Mouse (Mus musculus) liver, embryonic 11.5 days (tissue): ENCODE results near the gene Thsd4. TPM values are rescaled to one million over a fixed set of nuclear protein-coding genes. Genes with fewer than 3 reads are reported as not detected.

Source experiments
- ATAC-seq: fragments of 200-750 bp; cut with Nextera tagmentation; replicated peaks from 2 replicates; pipeline ENCODE4 v1.8.0; 2017; ENCODE audit warnings: moderate number of reproducible peaks, mild to moderate bottlenecking, moderate TSS enrichment, moderate library complexity; ENCODE audit not compliant: low FRiP score
- DNase-seq: peaks from one replicate; pipeline ENCODE4 v3.0.0-alpha.2; 2017; ENCODE audit warnings: low spot score
- H3K27ac ChIP-seq: fragments of 300-500 bp; sonication (generic); 2 replicates; pipeline ENCODE4 v1.5.1; 2014; ENCODE audit warnings: mild to moderate bottlenecking, low read depth, low read length, control low read depth
- H3K27me3 ChIP-seq: fragments of 300-500 bp; sonication (generic); replicated peaks from 2 replicates; pipeline ENCODE4 v1.6.1; 2014; ENCODE audit warnings: low read length, mixed read lengths; ENCODE audit not compliant: control insufficient read depth, insufficient read depth
- H3K36me3 ChIP-seq: fragments of 300-500 bp; sonication (generic); 2 replicates; pipeline ENCODE4 v1.6.1; 2014; ENCODE audit warnings: mild to moderate bottlenecking, low read length, moderate library complexity, mixed read lengths; ENCODE audit not compliant: control insufficient read depth, insufficient read depth
- H3K4me1 ChIP-seq: fragments of 300-500 bp; sonication (generic); replicated peaks from 2 replicates; pipeline ENCODE4 v1.6.1; 2014; ENCODE audit warnings: low read length, mixed read lengths; ENCODE audit not compliant: control insufficient read depth, insufficient read depth
- H3K4me2 ChIP-seq: fragments of 300-500 bp; sonication (generic); 2 replicates; pipeline ENCODE4 v1.6.1; 2014; ENCODE audit warnings: mild to moderate bottlenecking, control low read depth, moderate library complexity
- H3K4me3 ChIP-seq: fragments of 300-500 bp; sonication (generic); 2 replicates; pipeline ENCODE4 v1.5.1; 2014; ENCODE audit warnings: low read depth, low read length, control low read depth
- H3K9ac ChIP-seq: fragments of 300-500 bp; sonication (generic); 2 replicates; pipeline ENCODE4 v1.6.1; 2014; ENCODE audit warnings: low read depth, low read length, control low read depth
- H3K9me3 ChIP-seq: fragments of 300-500 bp; sonication (generic); 2 replicates; pipeline ENCODE4 v1.6.1; 2016; ENCODE audit warnings: low read length, inconsistent platforms, mixed read lengths; ENCODE audit not compliant: control insufficient read depth
- whole genome bisulfite sequencing: fragments of 180-500 bp; shearing (Covaris S2); extraction: QIAGEN DNeasy Blood & Tissue Kit; methylation state at CpG from one replicate; pipeline ENCODE4 v1.1.7; 2014; 5-methylcytosine and 5-hydroxymethylcytosine counted together
- polyA plus RNA-seq: library from polyadenylated mRNA; unstranded; fragments of >200 nt; fragmentation: Nextera tagmentation; extraction: Ambion mirVana; gene quantifications from 2 replicates; pipeline ENCODE4 v1.2.1, GENCODE M21; 2014

Thsd4 gene
- polyA plus RNA-seq, 1 experiment from 2014 or later, result 6.8 TPM

GRCm38 (mm10) chr9:60506136-60506535 is 15.7 kb downstream of the Thsd4 start:
- H3K9me3 ChIP-seq, result no peaks in the 10 kb centered on the region
- H3K36me3 ChIP-seq, result no peaks in the 10 kb centered on the region
- 70% methylated on average over 5 of the region's 5 CpGs for WGBS
- DNase-seq, result no peak
- H3K4me1 ChIP-seq, result peaks cover 2% of the 10 kb centered on the region; the same call in 1 of the 2 replicates
- no peaks in the 10 kb centered on the region for H3K27me3 ChIP-seq
- H3K4me2 ChIP-seq, result no peak overlapping the region
- no peak overlapping the region for H3K27ac ChIP-seq
- no peak overlapping the region for H3K9ac ChIP-seq
- no peak for ATAC-seq
- H3K4me3 ChIP-seq, result no peak overlapping the region

- Histone ChIP-seq H3K4me1 (peaks cover 2% of the 10 kb centered on the region; the same call in 1 of the 2 replicates), H3K9ac (no peak overlapping the region), H3K4me2 (no peak overlapping the region), H3K36me3 (no peaks in the 10 kb centered on the region), H3K27ac (no peak overlapping the region), H3K4me3 (no peak overlapping the region), H3K9me3 (no peaks in the 10 kb centered on the region), H3K27me3 (no peaks in the 10 kb centered on the region)
- no peak for DNase-seq
- WGBS, result 56% methylated on average over 14 of the region's 14 CpGs
- no peak for ATAC-seq
Observed at GRCm38 (mm10) chr9:60504378-60505285, 17.2 kb downstream of the Thsd4 start.

- H3K9me3 ChIP-seq, result no peaks in the 10 kb centered on the region
- H3K27ac ChIP-seq, result no peak overlapping the region
- WGBS, result 71% methylated on average over 6 of the region's 6 CpGs
- H3K4me1 ChIP-seq, result peaks cover 2% of the 10 kb centered on the region; the same call in 1 of the 2 replicates
- H3K9ac ChIP-seq, result no peak overlapping the region
- DNase-seq, result no peak
- H3K4me2 ChIP-seq, result no peak overlapping the region
- no peaks in the 10 kb centered on the region for H3K27me3 ChIP-seq
- ATAC-seq, result no peak
- H3K4me3 ChIP-seq, result no peak overlapping the region
- H3K36me3 ChIP-seq, result no peaks in the 10 kb centered on the region
Observed at GRCm38 (mm10) chr9:60502220-60502619, 19.6 kb downstream of the Thsd4 start.

- Histone ChIP-seq H3K9me3 (no peaks in the 10 kb centered on the region), H3K4me3 (no peak overlapping the region), H3K36me3 (no peaks in the 10 kb centered on the region), H3K27ac (no peak overlapping the region), H3K4me1 (no peaks in the 10 kb centered on the region; the same call in 1 of the 2 replicates), H3K27me3 (no peaks in the 10 kb centered on the region), H3K9ac (no peak overlapping the region), H3K4me2 (no peak overlapping the region)
- WGBS, result 75% methylated on average over 5 of the region's 5 CpGs
- ATAC-seq, result no peak
- no peak for DNase-seq
Observed at GRCm38 (mm10) chr9:60501504-60502179, 20.2 kb downstream of the Thsd4 start.

GRCm38 (mm10) chr9:60492275-60492974 is 29.4 kb downstream of the Thsd4 start:
- H3K4me3 ChIP-seq, result no peak overlapping the region
- DNase-seq (no peak), ATAC-seq (no peak)
- H3K4me2 ChIP-seq, result no peak overlapping the region
- no peaks in the 10 kb centered on the region for H3K4me1 ChIP-seq
- no peaks in the 10 kb centered on the region for H3K36me3 ChIP-seq
- no peak overlapping the region for H3K9ac ChIP-seq
- WGBS, result 64% methylated on average over 16 of the region's 16 CpGs
- no peak overlapping the region for H3K27ac ChIP-seq
- H3K27me3 ChIP-seq, result no peaks in the 10 kb centered on the region
- no peaks in the 10 kb centered on the region for H3K9me3 ChIP-seq

- Histone ChIP-seq H3K27ac (no peak overlapping the region), H3K4me2 (no peak overlapping the region), H3K4me3 (no peak overlapping the region), H3K9me3 (no peaks in the 10 kb centered on the region), H3K36me3 (no peaks in the 10 kb centered on the region), H3K9ac (no peak overlapping the region), H3K27me3 (no peaks in the 10 kb centered on the region), H3K4me1 (no peaks in the 10 kb centered on the region)
- DNase-seq (no peak), ATAC-seq (no peak)
- WGBS, result 86% methylated on average over 16 of the region's 16 CpGs
Observed at GRCm38 (mm10) chr9:60491489-60492100, 30.3 kb downstream of the Thsd4 start.

GRCm38 (mm10) chr9:60491079-60491478 is 30.8 kb downstream of the Thsd4 start:
- no peak overlapping the region for H3K9ac ChIP-seq
- H3K27me3 ChIP-seq, result no peaks in the 10 kb centered on the region
- DNase-seq (no peak), ATAC-seq (no peak)
- 82% methylated on average over 8 of the region's 8 CpGs for WGBS
- H3K4me3 ChIP-seq, result no peak overlapping the region
- H3K36me3 ChIP-seq, result no peaks in the 10 kb centered on the region
- no peak overlapping the region for H3K27ac ChIP-seq
- no peaks in the 10 kb centered on the region for H3K9me3 ChIP-seq
- H3K4me1 ChIP-seq, result no peaks in the 10 kb centered on the region
- H3K4me2 ChIP-seq, result no peak overlapping the region

GRCm38 (mm10) chr9:60488816-60489215 is 33.0 kb downstream of the Thsd4 start:
- DNase-seq (no peak), ATAC-seq (no peak)
- H3K4me2 ChIP-seq, result no peak overlapping the region
- H3K9me3 ChIP-seq, result no peaks in the 10 kb centered on the region
- no peak overlapping the region for H3K27ac ChIP-seq
- H3K4me3 ChIP-seq, result no peak overlapping the region
- H3K9ac ChIP-seq, result no peak overlapping the region
- no peaks in the 10 kb centered on the region for H3K27me3 ChIP-seq
- no peaks in the 10 kb centered on the region for H3K4me1 ChIP-seq
- WGBS, result 70% methylated on average over 4 of the region's 4 CpGs
- H3K36me3 ChIP-seq, result no peaks in the 10 kb centered on the region
